7 mouse cellular contexts compared by ENCODE assay signal in genomic region chr16:93918679-93919060, GRCm38 (mm10). TPM values are rescaled to one million over a fixed set of nuclear protein-coding genes. Genes with fewer than 3 reads are reported as not detected.
A peak's percentile ranks its signal among the peaks of the same experiment; 100 is the strongest.
DNase-seq lines count a peak whose midpoint lies in the region; ATAC-seq lines count a peak whose summit lies in the region.

No protein-coding gene starts in this region.

- no peaks in the 10 kb centered on the region for H3K9me3 ChIP-seq in lung, embryonic 16.5 days (ENCODE audit: control insufficient read depth, low read length)
- no peaks in the 10 kb centered on the region for H3K9me3 ChIP-seq in embryonic facial prominence, embryonic 13.5 days
- H3K9me3 ChIP-seq in intestine, embryonic 15.5 days, result no peaks in the 10 kb centered on the region
- H3K9me3 ChIP-seq in neural tube, embryonic 13.5 days, result no peaks in the 10 kb centered on the region

- H3K4me1 ChIP-seq in lung, embryonic 16.5 days (replicated peaks; ENCODE audit: control insufficient read depth, insufficient read depth, low read length), result 0 out of 2 replicates have a peak, but pooled peaks cover 5% of the 10 kb centered on the region
- 0 out of 2 replicates have a peak, but pooled peaks cover 6% of the 10 kb centered on the region for H3K4me1 ChIP-seq in embryonic facial prominence, embryonic 13.5 days
- 0 out of 2 replicates have a peak, but pooled peaks cover 8% of the 10 kb centered on the region for H3K4me1 ChIP-seq in intestine, embryonic 15.5 days (replicated peaks)
- peaks cover 8% of the 10 kb centered on the region; the same call in 1 of the 2 replicates for H3K4me1 ChIP-seq in neural tube, embryonic 13.5 days (replicated peaks)

- H3K9ac ChIP-seq in lung, embryonic 16.5 days (ENCODE audit: low read length), result no peak overlapping the region
- H3K9ac ChIP-seq in embryonic facial prominence, embryonic 13.5 days, result no peak overlapping the region
- no peak overlapping the region for H3K9ac ChIP-seq in intestine, embryonic 15.5 days
- 0 out of 2 replicates have a peak overlapping the region, but pooled peaks have one; percentile 12 for H3K9ac ChIP-seq in neural tube, embryonic 13.5 days

- peak; percentile 6; the same call in 1 of the 2 replicates for ATAC-seq in lung, embryonic 16.5 days (ENCODE audit: low read depth)
- no peak for ATAC-seq in embryonic facial prominence, embryonic 13.5 days (ENCODE audit: insufficient number of reproducible peaks, insufficient read depth, low FRiP score, low TSS enrichment, low read depth)
- ATAC-seq in intestine, embryonic 15.5 days, result no peak
- ATAC-seq in neural tube, embryonic 13.5 days (ENCODE audit: low read depth), result no peak

- no peak overlapping the region for H3K27ac ChIP-seq in lung, embryonic 16.5 days (ENCODE audit: low read length)
- H3K27ac ChIP-seq in embryonic facial prominence, embryonic 13.5 days, result no peak overlapping the region
- H3K27ac ChIP-seq in intestine, embryonic 15.5 days, result no peak overlapping the region
- no peak overlapping the region for H3K27ac ChIP-seq in neural tube, embryonic 13.5 days (replicated peaks)

- H3K4me3 ChIP-seq in lung, embryonic 16.5 days (ENCODE audit: low read length), result 0 out of 2 replicates have a peak overlapping the region, but pooled peaks have one; percentile 1
- no peak overlapping the region for H3K4me3 ChIP-seq in embryonic facial prominence, embryonic 13.5 days
- H3K4me3 ChIP-seq in intestine, embryonic 15.5 days (replicated peaks), result no peak overlapping the region
- H3K4me3 ChIP-seq in neural tube, embryonic 13.5 days, result no peak overlapping the region

- no peak for DNase-seq in lung, adult 18-20 months
- DNase-seq in left cerebral cortex, adult 18-20 months (ENCODE audit: low spot score in 2 of 2), result no peak
- no peak for DNase-seq in left cerebral cortex, postnatal 14 days (ENCODE audit: low spot score in 2 of 2)

- H3K27me3 ChIP-seq in lung, embryonic 16.5 days (ENCODE audit: control insufficient read depth, insufficient read depth, low read depth, low read length), result no peaks in the 10 kb centered on the region
- H3K27me3 ChIP-seq in embryonic facial prominence, embryonic 13.5 days, result no peaks in the 10 kb centered on the region
- H3K27me3 ChIP-seq in intestine, embryonic 15.5 days (replicated peaks), result no peaks in the 10 kb centered on the region
- no peaks in the 10 kb centered on the region for H3K27me3 ChIP-seq in neural tube, embryonic 13.5 days

- no peak overlapping the region; the same call in 1 of the 2 replicates for H3K4me2 ChIP-seq in lung, embryonic 16.5 days (ENCODE audit: low read depth, low read length)
- peak overlapping the region; percentile 43 for H3K4me2 ChIP-seq in embryonic facial prominence, embryonic 13.5 days
- H3K4me2 ChIP-seq in intestine, embryonic 15.5 days (replicated peaks), result 0 out of 2 replicates have a peak overlapping the region, but pooled peaks have one; percentile 38
- H3K4me2 ChIP-seq in neural tube, embryonic 13.5 days, result peak overlapping the region; percentile 45

- intact Hi-C loops in left cerebral cortex, postnatal 14 days (cut with DNase I), result loop anchor here (5.0 kb wide), 1 partner anchor 339 kb away; no protein-coding TSS in a partner anchor

- 62% methylated on average over 8 of the region's 8 CpGs for WGBS in lung, embryonic 16.5 days
- 62% methylated on average over 8 of the region's 8 CpGs for WGBS in embryonic facial prominence, embryonic 13.5 days
- WGBS in intestine, embryonic 15.5 days, result 61% methylated on average over 8 of the region's 8 CpGs
- 62% methylated on average over 8 of the region's 8 CpGs for WGBS in neural tube, embryonic 13.5 days

- H3K36me3 ChIP-seq in lung, embryonic 16.5 days (ENCODE audit: control insufficient read depth, insufficient read depth, low read length), result no peaks in the 10 kb centered on the region
- no peaks in the 10 kb centered on the region for H3K36me3 ChIP-seq in embryonic facial prominence, embryonic 13.5 days
- H3K36me3 ChIP-seq in intestine, embryonic 15.5 days, result no peaks in the 10 kb centered on the region
- no peaks in the 10 kb centered on the region for H3K36me3 ChIP-seq in neural tube, embryonic 13.5 days

RNA-seq across cellular contexts. Expression of gene Chaf1b, which starts 35.0 kb away (rescaled TPM):
- polyA plus RNA-seq in lung, embryonic 16.5 days (2015; fragmentation: Nextera tagmentation; extraction: Ambion mirVana), result 59.1 and 68.1 TPM in 2 replicates
- polyA plus RNA-seq in embryonic facial prominence, embryonic 13.5 days (2015; fragmentation: Nextera tagmentation; extraction: Ambion mirVana), result 78.0 and 79.4 TPM in 2 replicates
- polyA plus RNA-seq in intestine, embryonic 15.5 days (2015; fragmentation: Nextera tagmentation; extraction: Ambion mirVana), result 55.1 and 62.1 TPM in 2 replicates
- 16.4 and 22.0 TPM in 2 replicates for polyA plus RNA-seq in neural tube, embryonic 13.5 days (2015; fragmentation: Nextera tagmentation; extraction: Ambion mirVana)
- total RNA-seq in left cerebral cortex, adult 18-20 months (2021), result under 1 TPM; 0.37 to 0.63 TPM
- under 1 TPM; 0.90 to 0.97 TPM for total RNA-seq in left cerebral cortex, postnatal 14 days (2021)
